9 mouse cellular contexts compared by ENCODE assay signal in the genomic region with DNA sequence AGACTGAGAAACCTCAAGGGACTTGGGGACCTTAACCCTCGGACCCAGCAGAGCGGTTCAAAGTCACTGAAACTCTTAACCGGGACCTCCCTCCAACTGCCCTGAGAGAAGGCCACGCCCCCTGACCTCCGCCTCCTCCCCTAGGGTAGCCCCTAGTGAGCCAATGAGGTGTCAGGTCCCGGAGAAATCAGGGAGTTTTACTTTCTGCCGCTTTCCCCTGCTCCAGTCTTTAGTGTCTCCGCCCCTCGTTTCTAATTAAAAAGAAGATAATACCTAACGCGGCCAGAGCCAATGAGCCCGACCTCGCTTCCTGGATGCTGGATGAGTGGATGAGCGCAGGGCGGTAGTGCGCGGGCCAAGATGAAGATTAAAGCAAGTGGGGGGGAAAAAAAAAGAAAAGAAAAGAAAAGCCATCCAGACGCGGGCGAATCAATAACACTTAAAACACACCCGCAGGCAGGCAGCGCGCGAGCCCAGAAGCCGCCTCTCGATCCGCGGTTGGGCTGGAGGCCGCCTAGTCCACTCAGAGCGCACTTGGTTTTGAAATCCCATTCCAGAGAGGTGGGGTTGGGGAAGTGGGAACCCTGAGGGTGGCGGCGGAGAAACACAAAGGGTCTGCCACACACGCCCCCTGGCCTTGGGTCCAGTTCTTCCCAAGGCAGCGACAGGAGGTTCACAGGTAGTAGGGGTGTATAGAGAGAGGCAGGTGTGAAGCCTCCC. TPM values are rescaled to one million over a fixed set of nuclear protein-coding genes. Genes with fewer than 3 reads are reported as not detected.
DNase-seq lines count a peak whose midpoint lies in the region; ATAC-seq and TF ChIP-seq lines count a peak whose summit lies in the region.
"Had no signal": no experiment of that assay in that cellular context is flagged by ENCODE, and none has a peak within 500 bp of the region (broad histone marks: within the 10 kb centered on the region; RNA-seq: fewer than 3 reads in every experiment).

No protein-coding gene starts in this region.

- H3K27ac ChIP-seq in heart, postnatal 0 days (ENCODE audit: low read depth): no peak overlapping the region
- H3K27ac ChIP-seq in intestine, postnatal 0 days (ENCODE audit: low read depth, low read length): no peak overlapping the region
- no peak overlapping the region for H3K27ac ChIP-seq in liver, postnatal 0 days (ENCODE audit: low read depth)

- H3K4me1 ChIP-seq in heart, postnatal 0 days (ENCODE audit: control insufficient read depth, insufficient read depth): peaks cover 5% of the 10 kb centered on the region; the same call in 1 of the 2 replicates
- 0 out of 2 replicates have a peak, but pooled peaks cover 4% of the 10 kb centered on the region for H3K4me1 ChIP-seq in intestine, postnatal 0 days (replicated peaks; ENCODE audit: control insufficient read depth, insufficient read depth, low read length)
- peaks cover 6% of the 10 kb centered on the region; the same call in 1 of the 2 replicates for H3K4me1 ChIP-seq in liver, postnatal 0 days (ENCODE audit: insufficient read depth)

- no peak for ATAC-seq in heart, postnatal 0 days (ENCODE audit: insufficient read depth, low read depth)
- no peak for ATAC-seq in intestine, postnatal 0 days
- no peak for ATAC-seq in liver, postnatal 0 days

- no peak for DNase-seq in heart, postnatal 0 days (ENCODE audit: low spot score)
- no peak for DNase-seq in heart, postnatal 25 days (ENCODE audit: low spot score)
- peak; percentile 79 for DNase-seq in embryo, embryonic 11 days
- no peak for DNase-seq in liver, postnatal 0 days
- peak; percentile 15 for DNase-seq in yolk sac, embryonic 10.5 days (ENCODE audit: low spot score)
- DNase-seq in right cerebral cortex, adult 18-20 months: no peak
- DNase-seq in right cerebral cortex, adult 2 months (ENCODE audit: low spot score in 2 of 2): no peak

- peak overlapping the region; percentile 19 for H3K4me3 ChIP-seq in heart, postnatal 0 days (ENCODE audit: low read depth, low read length)
- H3K4me3 ChIP-seq in intestine, postnatal 0 days (ENCODE audit: low read depth, low read length): peak overlapping the region; percentile 47; the same call in 1 of the 2 replicates
- H3K4me3 ChIP-seq in liver, postnatal 0 days (ENCODE audit: low read depth, low read length): 0 out of 2 replicates have a peak overlapping the region, but pooled peaks have one; percentile 13

- peaks cover 85% of the 10 kb centered on the region for H3K27me3 ChIP-seq in heart, postnatal 0 days (ENCODE audit: control insufficient read depth, insufficient read depth, low read length)
- H3K27me3 ChIP-seq in intestine, postnatal 0 days (replicated peaks; ENCODE audit: control insufficient read depth, insufficient read depth, low read length): peaks cover 61% of the 10 kb centered on the region
- H3K27me3 ChIP-seq in liver, postnatal 0 days (ENCODE audit: insufficient read depth, low read length): peaks cover 64% of the 10 kb centered on the region

- WGBS in heart, postnatal 0 days: 1% methylated on average over 34 of the region's 34 CpGs
- WGBS in intestine, postnatal 0 days: under 1% methylated on average over 34 of the region's 34 CpGs
- 2% methylated on average over 34 of the region's 34 CpGs for WGBS in liver, postnatal 0 days (ENCODE audit: insufficient replicate concordance)

- H3K4me2 ChIP-seq in heart, postnatal 0 days (ENCODE audit: low read depth, low read length): peak overlapping the region; percentile 13; the same call in 1 of the 2 replicates
- H3K4me2 ChIP-seq in intestine, postnatal 0 days (replicated peaks; ENCODE audit: low read depth): peak overlapping the region; percentile 37
- 0 out of 2 replicates have a peak overlapping the region, but pooled peaks have one; percentile 29 for H3K4me2 ChIP-seq in liver, postnatal 0 days (ENCODE audit: low read depth, low read length)

- no peaks in the 10 kb centered on the region for H3K9me3 ChIP-seq in heart, postnatal 0 days (replicated peaks; ENCODE audit: control insufficient read depth, low read length)
- no peaks in the 10 kb centered on the region for H3K9me3 ChIP-seq in intestine, postnatal 0 days (ENCODE audit: control insufficient read depth)
- H3K9me3 ChIP-seq in liver, postnatal 0 days (ENCODE audit: low read length): no peaks in the 10 kb centered on the region

- intact Hi-C loops in heart, postnatal 25 days (cut with DNase I): loop anchor here (5.0 kb wide), 1 partner anchor 237 kb away; no protein-coding TSS in a partner anchor

- TF ChIP-seq CTCF in heart, postnatal 0 days (IDR thresholded peaks at IDR 0.05; ENCODE audit: low read depth): no peak
- no peak for TF ChIP-seq CTCF in intestine, postnatal 0 days (IDR thresholded peaks at IDR 0.05; ENCODE audit: low read depth)
- no peak for TF ChIP-seq CTCF in liver, postnatal 0 days (IDR thresholded peaks at IDR 0.05; ENCODE audit: low read depth)

- H3K9ac ChIP-seq in heart, postnatal 0 days (replicated peaks; ENCODE audit: low read depth, low read length): no peak overlapping the region
- H3K9ac ChIP-seq in intestine, postnatal 0 days (ENCODE audit: low read depth, low read length): no peak overlapping the region
- no peak overlapping the region for H3K9ac ChIP-seq in liver, postnatal 0 days (replicated peaks)

- H3K36me3 ChIP-seq in heart, postnatal 0 days (replicated peaks; ENCODE audit: control insufficient read depth, insufficient read depth, low read length): no peaks in the 10 kb centered on the region
- no peaks in the 10 kb centered on the region for H3K36me3 ChIP-seq in intestine, postnatal 0 days (ENCODE audit: control insufficient read depth, insufficient read depth)
- no peaks in the 10 kb centered on the region for H3K36me3 ChIP-seq in liver, postnatal 0 days (replicated peaks; ENCODE audit: insufficient read depth, low read length)

- no peak for TF ChIP-seq EP300 in heart, postnatal 0 days (IDR thresholded peaks at IDR 0.05; ENCODE audit: low read depth)
- no peak for TF ChIP-seq EP300 in liver, postnatal 0 days (IDR thresholded peaks at IDR 0.05; ENCODE audit: low read depth)

RNA-seq across cellular contexts. Expression of a gene that starts 1.6 kb away (rescaled TPM):
- not detected in 2 replicates for total RNA-seq in heart, postnatal 0 days (2014; rRNA removed; ENCODE audit: low replicate concordance)
- polyA plus RNA-seq in heart, postnatal 0 days (2015; fragmentation: Nextera tagmentation; extraction: Ambion mirVana): not detected in 2 replicates
- total RNA-seq in heart, postnatal 25 days (2021): not detected
- not detected in 2 replicates for polyA plus RNA-seq in intestine, postnatal 0 days (2015; fragmentation: Nextera tagmentation; extraction: Ambion mirVana)
- 0.04 TPM in 1 of 2 replicates, not detected in the other for polyA plus RNA-seq in liver, postnatal 0 days (2015; fragmentation: Nextera tagmentation; extraction: Ambion mirVana)
- total RNA-seq: MEL had no signal

Comparison
In these comparisons a context has a peak if more than half of its experiments do, and no peak if none do; other contexts are left out.
1. DNase-seq: peak in embryo, embryonic 11 days (single experiment) and yolk sac, embryonic 10.5 days (single experiment); none in heart, postnatal 0 days (single experiment), heart, postnatal 25 days (single experiment), liver, postnatal 0 days (single experiment), right cerebral cortex, adult 18-20 months (single experiment) and right cerebral cortex, adult 2 months (0 of 2).
2. Peak in every context shown above with its lines, with median percentiles within 50 percentile points of each other: H3K4me2 ChIP-seq and H3K4me3 ChIP-seq.